ENCODE assay signal across 9 mouse cellular contexts in the genomic region with DNA sequence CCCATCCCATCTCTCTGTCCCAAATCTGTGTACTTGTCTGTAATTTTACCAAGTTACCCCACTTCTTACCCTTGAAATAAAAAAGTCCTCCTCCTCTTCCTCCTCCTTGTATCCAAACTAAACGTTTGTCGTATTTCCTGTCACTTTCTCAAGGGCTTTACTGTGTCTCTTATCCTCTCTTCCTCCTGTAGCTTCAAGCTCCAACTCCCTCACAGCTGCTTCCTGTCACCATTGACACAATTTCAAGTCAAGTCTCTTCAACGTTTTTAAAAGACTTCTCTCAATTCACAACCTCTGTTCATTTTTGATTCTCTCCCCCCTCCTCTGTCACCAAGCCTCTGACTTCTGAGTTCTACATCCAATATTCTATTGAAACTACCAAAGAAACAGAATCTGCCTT. TPM values are rescaled to one million over a fixed set of nuclear protein-coding genes. Genes with fewer than 3 reads are reported as not detected.
DNase-seq lines count a peak whose midpoint lies in the region; ATAC-seq lines count a peak whose summit lies in the region.
"Had no signal": no experiment of that assay in that cellular context is flagged by ENCODE, and none has a peak within 500 bp of the region (broad histone marks: within the 10 kb centered on the region; RNA-seq: fewer than 3 reads in every experiment).

F13a1 (minus strand) TSS at position 119 of the 400 bp plus-strand sequence.

- H3K36me3 ChIP-seq in forebrain, embryonic 15.5 days = no peaks in the 10 kb centered on the region
- H3K36me3 ChIP-seq in forebrain, embryonic 10.5 days (replicated peaks) = no peaks in the 10 kb centered on the region
- no peaks in the 10 kb centered on the region for H3K36me3 ChIP-seq in midbrain, embryonic 11.5 days (ENCODE audit: control insufficient read depth, insufficient read depth, low read length)
- H3K36me3 ChIP-seq in midbrain, embryonic 10.5 days = no peaks in the 10 kb centered on the region
- H3K36me3 ChIP-seq in liver, embryonic 16.5 days (ENCODE audit: control insufficient read depth, insufficient read depth) = no peaks in the 10 kb centered on the region
- H3K36me3 ChIP-seq: limb, embryonic 12.5 days had no signal

- no peak within 1 kb of the TSS for H3K4me2 ChIP-seq in forebrain, embryonic 15.5 days (replicated peaks)
- H3K4me2 ChIP-seq in midbrain, embryonic 11.5 days = no peak within 1 kb of the TSS
- no peak within 1 kb of the TSS for H3K4me2 ChIP-seq in liver, embryonic 16.5 days (ENCODE audit: low read depth, low read length)
- H3K4me2 ChIP-seq: limb, embryonic 12.5 days had no signal

- H3K9ac ChIP-seq in forebrain, embryonic 15.5 days (replicated peaks) = no peak within 1 kb of the TSS
- H3K9ac ChIP-seq in midbrain, embryonic 11.5 days (ENCODE audit: low read length) = no peak within 1 kb of the TSS
- no peak within 1 kb of the TSS for H3K9ac ChIP-seq in liver, embryonic 16.5 days (ENCODE audit: low read depth, low read length)
- H3K9ac ChIP-seq: limb, embryonic 12.5 days had no signal

- no peak for DNase-seq in forebrain, embryonic 10.5 days (ENCODE audit: extremely low spot score, low spot score)
- no peak for DNase-seq in midbrain, embryonic 11.5 days (ENCODE audit: low spot score, missing footprints)
- no peak for DNase-seq in midbrain, embryonic 10.5 days (ENCODE audit: low spot score)
- DNase-seq in thymus, postnatal 25 days = peak; percentile 44
- DNase-seq in frontal cortex, adult 2 months (ENCODE audit: extremely low spot score in 1 of 2, low spot score in 1 of 2) = no peak
- no peak for DNase-seq in left cerebral cortex, postnatal 4 days

- no peaks in the 10 kb centered on the region for H3K9me3 ChIP-seq in forebrain, embryonic 15.5 days
- no peaks in the 10 kb centered on the region for H3K9me3 ChIP-seq in forebrain, embryonic 10.5 days
- no peaks in the 10 kb centered on the region for H3K9me3 ChIP-seq in midbrain, embryonic 11.5 days (ENCODE audit: control insufficient read depth, low read length)
- H3K9me3 ChIP-seq in midbrain, embryonic 10.5 days (replicated peaks) = no peaks in the 10 kb centered on the region
- H3K9me3 ChIP-seq in liver, embryonic 16.5 days (replicated peaks; ENCODE audit: control insufficient read depth, low read length) = no peaks in the 10 kb centered on the region
- H3K9me3 ChIP-seq: limb, embryonic 12.5 days had no signal

- no peak within 1 kb of the TSS for H3K27ac ChIP-seq in forebrain, embryonic 15.5 days (replicated peaks)
- no peak within 1 kb of the TSS for H3K27ac ChIP-seq in forebrain, embryonic 10.5 days
- H3K27ac ChIP-seq in midbrain, embryonic 11.5 days (ENCODE audit: low read depth, low read length) = no peak within 1 kb of the TSS
- no peak within 1 kb of the TSS for H3K27ac ChIP-seq in midbrain, embryonic 10.5 days (replicated peaks)
- H3K27ac ChIP-seq in liver, embryonic 16.5 days (ENCODE audit: low read length) = no peak within 1 kb of the TSS
- H3K27ac ChIP-seq: limb, embryonic 12.5 days had no signal

- 84% methylated on average over 3 of the region's 3 CpGs for WGBS in forebrain, embryonic 15.5 days
- WGBS in forebrain, embryonic 10.5 days = 68% methylated on average over 3 of the region's 3 CpGs
- 68% methylated on average over 3 of the region's 3 CpGs for WGBS in midbrain, embryonic 11.5 days
- WGBS in midbrain, embryonic 10.5 days = 78% methylated on average over 3 of the region's 3 CpGs
- 7% methylated on average over 3 of the region's 3 CpGs for WGBS in liver, embryonic 16.5 days (ENCODE audit: insufficient replicate concordance)

- no peak for ATAC-seq in forebrain, embryonic 15.5 days (replicated peaks)
- ATAC-seq in midbrain, embryonic 11.5 days (ENCODE audit: low FRiP score) = no peak
- no peak for ATAC-seq in liver, embryonic 16.5 days (ENCODE audit: low read depth)

- H3K27me3 ChIP-seq in forebrain, embryonic 15.5 days = no peaks in the 10 kb centered on the region
- H3K27me3 ChIP-seq in forebrain, embryonic 10.5 days (ENCODE audit: poor library complexity, severe bottlenecking) = no peaks in the 10 kb centered on the region
- H3K27me3 ChIP-seq in midbrain, embryonic 11.5 days (ENCODE audit: control insufficient read depth, insufficient read depth, low read length) = no peaks in the 10 kb centered on the region
- no peaks in the 10 kb centered on the region for H3K27me3 ChIP-seq in midbrain, embryonic 10.5 days (ENCODE audit: low read depth, poor library complexity, severe bottlenecking)
- H3K27me3 ChIP-seq in liver, embryonic 16.5 days (ENCODE audit: control insufficient read depth, insufficient read depth, low read depth, low read length) = no peaks in the 10 kb centered on the region
- H3K27me3 ChIP-seq: limb, embryonic 12.5 days had no signal

- H3K4me3 ChIP-seq in forebrain, embryonic 15.5 days = no peak within 1 kb of the TSS
- no peak within 1 kb of the TSS for H3K4me3 ChIP-seq in forebrain, embryonic 10.5 days
- no peak within 1 kb of the TSS for H3K4me3 ChIP-seq in midbrain, embryonic 11.5 days (ENCODE audit: low read depth, low read length)
- H3K4me3 ChIP-seq in midbrain, embryonic 10.5 days = no peak within 1 kb of the TSS
- no peak within 1 kb of the TSS for H3K4me3 ChIP-seq in liver, embryonic 16.5 days (ENCODE audit: low read depth, low read length)
- H3K4me3 ChIP-seq: limb, embryonic 12.5 days had no signal

- H3K4me1 ChIP-seq in forebrain, embryonic 15.5 days = no peaks in the 10 kb centered on the region
- H3K4me1 ChIP-seq in forebrain, embryonic 10.5 days = no peaks in the 10 kb centered on the region
- H3K4me1 ChIP-seq in midbrain, embryonic 11.5 days (ENCODE audit: control insufficient read depth, insufficient read depth, low read length) = no peaks in the 10 kb centered on the region
- no peaks in the 10 kb centered on the region for H3K4me1 ChIP-seq in midbrain, embryonic 10.5 days
- no peaks in the 10 kb centered on the region for H3K4me1 ChIP-seq in liver, embryonic 16.5 days (ENCODE audit: control insufficient read depth, low read depth, low read length)
- H3K4me1 ChIP-seq: limb, embryonic 12.5 days had no signal

- intact Hi-C loops in left cerebral cortex, postnatal 4 days (cut with DNase I) = no loop called here

RNA-seq across cellular contexts. Expression of gene F13a1, which starts in this region (rescaled TPM):
- 10.2 and 11.8 TPM in 2 replicates for polyA plus RNA-seq in forebrain, embryonic 15.5 days (2015; fragmentation: Nextera tagmentation; extraction: Ambion mirVana)
- polyA plus RNA-seq in forebrain, embryonic 10.5 days (2016; fragmentation: Nextera tagmentation; extraction: Ambion mirVana) = 3.6 and 5.6 TPM in 2 replicates
- polyA plus RNA-seq in midbrain, embryonic 11.5 days (2014; fragmentation: Nextera tagmentation; extraction: Ambion mirVana) = 13.5 and 15.7 TPM in 2 replicates
- polyA plus RNA-seq in midbrain, embryonic 10.5 days (2016; fragmentation: Nextera tagmentation; extraction: Ambion mirVana) = 5.9 and 14.0 TPM in 2 replicates
- polyA plus RNA-seq in liver, embryonic 16.5 days (2015; fragmentation: Nextera tagmentation; extraction: Ambion mirVana) = 19.2 and 19.5 TPM in 2 replicates
- polyA plus RNA-seq in frontal cortex, adult 2 months (2012; rRNA removed) = 0.82 and 1.9 TPM in 2 replicates
- 1 to 10 TPM; 4.7 to 5.3 TPM for total RNA-seq in left cerebral cortex, postnatal 4 days (2021)
